Mouse (Mus musculus): Measurements from ENCODE around the gene Sars2. TPM values are rescaled to one million over a fixed set of nuclear protein-coding genes. Genes with fewer than 3 reads are reported as not detected.
A peak's percentile ranks its signal among the peaks of the same experiment; 100 is the strongest.

The Sars2 gene
- total RNA-seq, 2 experiments from 2014 or later: 1.8 TPM; not detected in 1

GRCm38 (mm10) chr7:28722079-28722478, 19.7 kb upstream of the Sars2 start:
- ATAC-seq (replicated peaks; ENCODE audit: low FRiP score, poor library complexity, severe bottlenecking): no peak

GRCm38 (mm10) chr7:28724613-28725012, 17.2 kb upstream of the Sars2 start:
- no peak for ATAC-seq (replicated peaks; ENCODE audit: low FRiP score, poor library complexity, severe bottlenecking)

DNA sequence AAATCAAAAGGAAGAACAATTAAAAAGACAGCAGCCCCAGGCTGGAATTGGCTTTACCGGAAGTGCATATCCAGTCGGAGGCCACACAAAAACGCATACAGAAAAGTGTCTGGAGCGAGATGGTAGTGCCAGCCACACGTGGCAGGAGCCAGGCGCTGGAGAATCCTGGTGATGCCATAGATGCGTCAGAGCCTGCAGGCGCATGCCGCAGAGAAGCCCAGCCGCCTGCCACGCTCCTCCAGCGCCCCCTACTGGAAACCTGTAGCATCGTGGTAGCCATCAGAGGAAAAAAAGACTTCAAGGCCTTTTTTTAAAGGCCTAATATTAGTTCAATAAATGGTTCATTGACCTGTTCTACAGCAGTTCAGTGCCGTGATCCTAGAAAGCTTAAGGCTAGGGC, 15.2 kb upstream of the Sars2 start:
- peak; percentile 53; the same call in 1 of the 2 replicates for ATAC-seq (replicated peaks; ENCODE audit: low FRiP score, poor library complexity, severe bottlenecking)

GRCm38 (mm10) chr7:28727649-28728340, 14.0 kb upstream of the Sars2 start:
- no peak for ATAC-seq (replicated peaks; ENCODE audit: low FRiP score, poor library complexity, severe bottlenecking)

GRCm38 (mm10) chr7:28732341-28733142, 9.2 kb upstream of the Sars2 start:
- ATAC-seq (replicated peaks; ENCODE audit: low FRiP score, poor library complexity, severe bottlenecking): peak; percentile 70

- no peak for ATAC-seq (replicated peaks; ENCODE audit: low FRiP score, poor library complexity, severe bottlenecking)
Observed at GRCm38 (mm10) chr7:28733211-28733610, 8.6 kb upstream of the Sars2 start.

DNA sequence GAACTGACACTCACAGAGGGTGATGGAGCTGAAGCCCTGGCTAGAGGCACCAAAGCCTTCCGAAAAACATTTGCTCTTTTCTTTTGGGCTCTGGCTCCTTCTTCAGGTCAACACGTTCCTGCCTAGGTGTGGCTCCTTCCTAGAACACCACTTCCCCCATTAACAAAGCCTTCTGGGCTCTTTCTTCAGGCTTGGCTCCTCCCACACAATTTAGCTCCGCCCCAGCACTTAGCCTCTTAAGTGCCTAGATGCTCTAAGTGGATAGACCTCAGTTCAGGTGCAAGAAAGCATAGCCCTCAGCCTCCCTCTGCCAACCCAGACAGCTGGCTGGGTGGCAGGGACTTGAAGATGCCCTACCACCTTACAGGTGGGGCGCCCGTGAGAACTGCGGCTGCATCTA, 6.1 kb upstream of the Sars2 start:
- no peak for ATAC-seq (replicated peaks; ENCODE audit: low FRiP score, poor library complexity, severe bottlenecking)

- no peak for ATAC-seq (replicated peaks; ENCODE audit: low FRiP score, poor library complexity, severe bottlenecking)
Observed at GRCm38 (mm10) chr7:28739829-28740228, 2.0 kb upstream of the Sars2 start.

- 0 out of 2 replicates have a peak, but pooled peaks have one; percentile 2 for ATAC-seq (replicated peaks; ENCODE audit: low FRiP score, poor library complexity, severe bottlenecking)
Observed at GRCm38 (mm10) chr7:28740949-28741348, 843 bp upstream of the Sars2 start.

DNA sequence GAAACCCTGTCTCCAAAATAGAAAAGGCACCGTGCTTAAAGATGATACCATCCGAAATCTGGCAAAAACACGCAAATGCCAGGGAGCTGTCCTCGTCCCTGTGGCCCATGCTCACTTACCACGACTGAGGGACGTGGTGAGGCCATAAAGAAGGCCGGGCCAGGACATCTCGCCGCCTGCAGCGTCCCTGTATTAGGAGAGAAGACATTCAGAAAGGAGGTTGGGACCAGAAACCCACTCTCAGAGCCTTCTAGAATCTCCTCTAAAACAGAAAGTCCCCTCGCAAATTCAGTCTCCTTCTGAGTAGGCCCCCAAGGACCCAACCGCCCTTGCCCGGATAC, 454 bp upstream of the Sars2 start:
- ATAC-seq (replicated peaks; ENCODE audit: low FRiP score, poor library complexity, severe bottlenecking): peak; percentile 26

- ATAC-seq (replicated peaks; ENCODE audit: low FRiP score, poor library complexity, severe bottlenecking): no peak
Observed at GRCm38 (mm10) chr7:28749935-28750334, 8.1 kb downstream of the Sars2 start.

DNA sequence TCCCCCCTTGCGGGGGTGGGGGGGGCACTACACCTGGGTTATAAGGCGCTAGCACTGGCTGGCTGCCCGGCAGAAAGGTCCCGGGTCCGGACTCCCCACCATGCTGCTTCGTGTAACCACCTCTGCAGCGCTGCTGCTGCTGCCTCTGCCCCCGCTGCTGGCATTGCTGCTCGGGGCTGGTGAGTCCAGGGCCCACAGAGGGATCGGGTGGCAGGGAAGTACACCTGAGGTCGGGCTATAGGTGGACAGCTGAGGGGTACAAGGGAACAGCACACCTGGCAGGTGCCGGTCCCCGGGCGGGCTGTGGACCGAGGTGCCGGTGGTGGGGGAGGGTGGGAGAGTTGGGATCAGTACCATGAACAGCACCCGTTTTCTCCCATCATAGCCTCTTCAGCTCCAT, 14.3 kb downstream of the Sars2 start, which contains the start of gene Ccer2:
Gene Ccer2, plus strand, starts transcription at position 96 of the 400 bp plus-strand sequence.
- no peak for ATAC-seq (replicated peaks; ENCODE audit: low FRiP score, poor library complexity, severe bottlenecking)

- no peak for ATAC-seq (replicated peaks; ENCODE audit: low FRiP score, poor library complexity, severe bottlenecking)
Observed at GRCm38 (mm10) chr7:28758623-28759022, 16.8 kb downstream of the Sars2 start.

- ATAC-seq (replicated peaks; ENCODE audit: low FRiP score, poor library complexity, severe bottlenecking): no peak
Observed at GRCm38 (mm10) chr7:28761907-28762306, 20.1 kb downstream of the Sars2 start.

GRCm38 (mm10) chr7:28765211-28765610, 23.4 kb downstream of the Sars2 start:
- no peak for ATAC-seq (replicated peaks; ENCODE audit: low FRiP score, poor library complexity, severe bottlenecking)

- ATAC-seq (replicated peaks; ENCODE audit: low FRiP score, poor library complexity, severe bottlenecking): peak; percentile 94
Observed at GRCm38 (mm10) chr7:28766173-28766879, 24.5 kb downstream of the Sars2 start, which contains the start of gene Sirt2. Gene Sirt2 (plus strand): TSS chr7:28766735.

- ATAC-seq (replicated peaks; ENCODE audit: low FRiP score, poor library complexity, severe bottlenecking): no peak
Observed at GRCm38 (mm10) chr7:28766910-28767309, 25.1 kb downstream of the Sars2 start.

- ATAC-seq (replicated peaks; ENCODE audit: low FRiP score, poor library complexity, severe bottlenecking): no peak
Observed at GRCm38 (mm10) chr7:28767462-28767965, 25.7 kb downstream of the Sars2 start, which contains the start of gene Nfkbib. Gene Nfkbib (minus strand): TSS chr7:28767512.

GRCm38 (mm10) chr7:28769414-28769958, 27.7 kb downstream of the Sars2 start:
- ATAC-seq (replicated peaks; ENCODE audit: low FRiP score, poor library complexity, severe bottlenecking): no peak

DNA sequence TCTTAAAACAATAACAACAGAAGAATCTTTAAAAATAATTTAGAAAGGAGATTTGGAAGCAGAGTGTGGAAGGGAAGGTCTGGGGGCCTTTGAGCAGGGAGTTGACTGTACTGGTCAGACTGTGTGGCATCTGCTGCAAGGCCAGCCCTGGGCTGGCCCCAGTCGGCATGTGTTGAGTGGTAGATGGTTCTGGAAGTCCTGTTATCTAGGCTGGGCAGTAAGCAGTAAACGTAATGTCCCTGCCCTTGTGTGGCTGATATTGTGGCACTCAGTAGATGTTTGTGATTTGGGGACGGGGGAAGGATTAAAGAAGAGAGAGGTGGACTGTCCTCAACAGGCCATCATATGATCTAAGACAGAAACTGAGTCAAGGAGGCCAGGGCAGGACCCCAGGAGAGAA, 28.5 kb downstream of the Sars2 start:
- 0 out of 2 replicates have a peak, but pooled peaks have one; percentile 16 for ATAC-seq (replicated peaks; ENCODE audit: low FRiP score, poor library complexity, severe bottlenecking)
